Mouse (Mus musculus) intestine, embryonic 16.5 days (tissue): ENCODE measurements around the gene Hoxa5. TPM values are rescaled to one million over a fixed set of nuclear protein-coding genes. Genes with fewer than 3 reads are reported as not detected.

Experiments used
- ATAC-seq: fragments of 200-750 bp; cut with Nextera tagmentation; 2 replicates; pipeline ENCODE4 v1.8.0; 2017; ENCODE audit warnings: moderate TSS enrichment, moderate library complexity
- H3K27ac ChIP-seq: fragments of 300-500 bp; sonication (generic); 2 replicates; pipeline ENCODE4 v1.5.1; 2014; ENCODE audit warnings: mild to moderate bottlenecking, low read length
- H3K27me3 ChIP-seq: fragments of 300-500 bp; sonication (generic); replicated peaks from 2 replicates; pipeline ENCODE4 v1.6.1; 2014; ENCODE audit warnings: low read length, control low read depth, mixed read lengths; ENCODE audit not compliant: control insufficient read depth, insufficient read depth
- H3K36me3 ChIP-seq: fragments of 300-500 bp; sonication (generic); 2 replicates; pipeline ENCODE4 v1.6.1; 2014; ENCODE audit warnings: low read length, control low read depth; ENCODE audit not compliant: control insufficient read depth, insufficient read depth
- H3K4me1 ChIP-seq: fragments of 300-500 bp; sonication (generic); 2 replicates; pipeline ENCODE4 v1.6.1; 2014; ENCODE audit warnings: low read length, control low read depth, mixed read lengths; ENCODE audit not compliant: control insufficient read depth, insufficient read depth
- H3K4me2 ChIP-seq: fragments of 300-500 bp; sonication (generic); 2 replicates; pipeline ENCODE4 v1.6.1; 2014; ENCODE audit warnings: low read depth, low read length, control low read depth
- H3K4me3 ChIP-seq: fragments of 300-500 bp; sonication (generic); 2 replicates; pipeline ENCODE4 v1.5.1; 2014; ENCODE audit warnings: mild to moderate bottlenecking, low read length
- H3K9ac ChIP-seq: fragments of 300-500 bp; sonication (generic); 2 replicates; pipeline ENCODE4 v1.6.1; 2014; ENCODE audit warnings: low read depth, low read length
- H3K9me3 ChIP-seq: fragments of 300-500 bp; sonication (generic); 2 replicates; pipeline ENCODE4 v1.6.1; 2016; ENCODE audit warnings: low read length, control low read depth; ENCODE audit not compliant: control insufficient read depth
- WGBS: fragments of 180-500 bp; shearing (Covaris S2); extraction: QIAGEN DNeasy Blood & Tissue Kit; methylation state at CpG from one replicate; pipeline ENCODE4 v1.1.7; 2014; 5-methylcytosine and 5-hydroxymethylcytosine counted together
- polyA plus RNA-seq: library from polyadenylated mRNA; unstranded; fragments of >200 nt; fragmentation: Nextera tagmentation; extraction: Ambion mirVana; gene quantifications from 2 replicates; pipeline ENCODE4 v1.2.1, GENCODE M21; 2015

Gene Hoxa5
- polyA plus RNA-seq, 1 experiment from 2014 or later: 15.3 TPM

- 40% methylated on average over 1 of the region's 1 CpGs for WGBS
- peaks cover 8% of the 10 kb centered on the region for H3K27me3 ChIP-seq
- H3K36me3 ChIP-seq: no peaks in the 10 kb centered on the region
- H3K4me3 ChIP-seq: 0 out of 2 replicates have a peak overlapping the region, but pooled peaks have one; percentile 8
- no peaks in the 10 kb centered on the region for H3K9me3 ChIP-seq
- H3K27ac ChIP-seq: peak overlapping the region; percentile 86
- peak; percentile 34; the same call in 1 of the 2 replicates for ATAC-seq
- H3K4me1 ChIP-seq: peaks cover 51% of the 10 kb centered on the region
- peak overlapping the region; percentile 43 for H3K4me2 ChIP-seq
- H3K9ac ChIP-seq: peak overlapping the region; percentile 53
Observed at GRCm38 (mm10) chr6:52182793-52183192, 21.6 kb downstream of the Hoxa5 start.

- ATAC-seq: no peak
- no peaks in the 10 kb centered on the region for H3K36me3 ChIP-seq
- H3K27ac ChIP-seq: no peak overlapping the region
- no peak overlapping the region for H3K4me2 ChIP-seq
- H3K9ac ChIP-seq: 0 out of 2 replicates have a peak overlapping the region, but pooled peaks have one; percentile 79
- no peaks in the 10 kb centered on the region for H3K9me3 ChIP-seq
- peaks cover 58% of the 10 kb centered on the region for H3K4me1 ChIP-seq
- H3K4me3 ChIP-seq: no peak overlapping the region
- 50% methylated on average over 2 of the region's 2 CpGs for WGBS
- peaks cover 8% of the 10 kb centered on the region for H3K27me3 ChIP-seq
Observed at GRCm38 (mm10) chr6:52182030-52182429, 22.4 kb downstream of the Hoxa5 start.

GRCm38 (mm10) chr6:52180726-52181125, 23.7 kb downstream of the Hoxa5 start:
- H3K9me3 ChIP-seq: no peaks in the 10 kb centered on the region
- WGBS: 42% methylated on average over 3 of the region's 3 CpGs
- no peaks in the 10 kb centered on the region for H3K36me3 ChIP-seq
- peak overlapping the region; percentile 79 for H3K9ac ChIP-seq
- peak overlapping the region; percentile 82 for H3K4me2 ChIP-seq
- H3K4me3 ChIP-seq: peak overlapping the region; percentile 63
- peaks cover 8% of the 10 kb centered on the region for H3K27me3 ChIP-seq
- peak overlapping the region; percentile 61 for H3K27ac ChIP-seq
- ATAC-seq: no peak
- H3K4me1 ChIP-seq: peaks cover 60% of the 10 kb centered on the region

GRCm38 (mm10) chr6:52180213-52180710, 24.1 kb downstream of the Hoxa5 start:
- 43% methylated on average over 11 of the region's 11 CpGs for WGBS
- no peak for ATAC-seq
- no peaks in the 10 kb centered on the region for H3K9me3 ChIP-seq
- peak overlapping the region; percentile 82 for H3K4me2 ChIP-seq
- H3K4me1 ChIP-seq: peaks cover 55% of the 10 kb centered on the region
- peaks cover 8% of the 10 kb centered on the region for H3K27me3 ChIP-seq
- no peaks in the 10 kb centered on the region for H3K36me3 ChIP-seq
- H3K27ac ChIP-seq: peak overlapping the region; percentile 61
- H3K4me3 ChIP-seq: peak overlapping the region; percentile 63
- H3K9ac ChIP-seq: peak overlapping the region; percentile 79

GRCm38 (mm10) chr6:52179690-52180089, 24.7 kb downstream of the Hoxa5 start:
- peak overlapping the region; percentile 63 for H3K4me3 ChIP-seq
- peak overlapping the region; percentile 79 for H3K9ac ChIP-seq
- WGBS: 36% methylated on average over 10 of the region's 10 CpGs
- no peaks in the 10 kb centered on the region for H3K9me3 ChIP-seq
- peaks cover 50% of the 10 kb centered on the region for H3K4me1 ChIP-seq
- peak overlapping the region; percentile 61 for H3K27ac ChIP-seq
- no peak for ATAC-seq
- H3K36me3 ChIP-seq: no peaks in the 10 kb centered on the region
- peaks cover 8% of the 10 kb centered on the region for H3K27me3 ChIP-seq
- H3K4me2 ChIP-seq: peak overlapping the region; percentile 82

GRCm38 (mm10) chr6:52178918-52179665, 25.3 kb downstream of the Hoxa5 start:
- H3K9me3 ChIP-seq: no peaks in the 10 kb centered on the region
- H3K4me3 ChIP-seq: peak overlapping the region; percentile 63
- H3K27ac ChIP-seq: peak overlapping the region; percentile 61
- peak overlapping the region; percentile 82 for H3K4me2 ChIP-seq
- H3K27me3 ChIP-seq: peaks cover 8% of the 10 kb centered on the region
- H3K9ac ChIP-seq: peak overlapping the region; percentile 79
- peaks cover 44% of the 10 kb centered on the region for H3K4me1 ChIP-seq
- ATAC-seq: no peak
- WGBS: 37% methylated on average over 4 of the region's 4 CpGs
- H3K36me3 ChIP-seq: no peaks in the 10 kb centered on the region

- Histone ChIP-seq H3K9me3 (no peaks in the 10 kb centered on the region), H3K27ac (peak overlapping the region; percentile 96), H3K36me3 (no peaks in the 10 kb centered on the region), H3K27me3 (peaks cover 8% of the 10 kb centered on the region), H3K9ac (peak overlapping the region; percentile 79), H3K4me3 (peak overlapping the region; percentile 63), H3K4me1 (peaks cover 34% of the 10 kb centered on the region), H3K4me2 (peak overlapping the region; percentile 82)
- 11% methylated on average over 9 of the region's 9 CpGs for whole genome bisulfite sequencing
- no peak for ATAC-seq
Observed at GRCm38 (mm10) chr6:52177806-52178205, 26.6 kb downstream of the Hoxa5 start.

GRCm38 (mm10) chr6:52177061-52177735, 27.2 kb downstream of the Hoxa5 start, which contains the start of gene 5730596B20Rik:
Gene 5730596B20Rik, plus strand, starts transcription at chr6:52177498.
- peak within 1 kb of the TSS; percentile 63 for H3K4me3 ChIP-seq
- H3K9ac ChIP-seq: peak within 1 kb of the TSS; percentile 79
- 2% methylated on average over 36 of the region's 36 CpGs for WGBS
- H3K36me3 ChIP-seq: no peaks in the 10 kb centered on the region
- H3K9me3 ChIP-seq: no peaks in the 10 kb centered on the region
- peaks cover 8% of the 10 kb centered on the region for H3K27me3 ChIP-seq
- H3K4me1 ChIP-seq: peaks cover 41% of the 10 kb centered on the region
- H3K27ac ChIP-seq: peak within 1 kb of the TSS; percentile 96
- ATAC-seq: no peak
- peak within 1 kb of the TSS; percentile 82 for H3K4me2 ChIP-seq

GRCm38 (mm10) chr6:52176391-52176790, 28.0 kb downstream of the Hoxa5 start:
- H3K4me2 ChIP-seq: peak overlapping the region; percentile 82
- ATAC-seq: no peak; the same call in 1 of the 2 replicates
- WGBS: 2% methylated on average over 6 of the region's 6 CpGs
- H3K9me3 ChIP-seq: no peaks in the 10 kb centered on the region
- peak overlapping the region; percentile 63 for H3K4me3 ChIP-seq
- peak overlapping the region; percentile 96 for H3K27ac ChIP-seq
- no peaks in the 10 kb centered on the region for H3K36me3 ChIP-seq
- H3K4me1 ChIP-seq: peaks cover 35% of the 10 kb centered on the region
- H3K9ac ChIP-seq: peak overlapping the region; percentile 79
- peaks cover 6% of the 10 kb centered on the region; the same call in 1 of the 2 replicates for H3K27me3 ChIP-seq
